Mouse (Mus musculus) monocyte, adult 2 months (primary cell): ENCODE results near the gene Slc4a10.

Experiments
- DNase-seq, 2 experiments: peaks; one replicate each; pipeline ENCODE4 v3.0.0; 2022; ENCODE audit warnings: low spot score in 2 of 2, low read depth in 1 of 2

The Slc4a10 gene

DNA sequence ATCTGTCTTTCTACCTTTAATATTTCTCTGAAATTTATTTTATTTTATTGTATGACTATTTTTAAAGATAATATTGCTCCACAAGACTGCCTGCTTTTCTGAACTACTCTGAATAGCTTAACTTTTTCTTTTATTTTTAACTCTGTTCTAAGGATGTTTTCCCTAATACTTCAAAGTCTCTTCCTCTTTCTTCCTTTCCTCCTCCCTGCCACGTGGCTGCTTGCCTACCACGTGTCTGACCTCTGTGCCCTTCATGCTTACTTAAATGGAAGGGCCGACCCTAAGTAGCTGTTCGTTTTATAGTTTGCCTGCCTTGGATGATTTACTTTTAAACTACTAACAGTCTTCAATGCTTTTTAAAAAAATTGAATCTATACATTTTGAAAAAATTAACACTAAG, 225.6 kb downstream of the Slc4a10 start:
- no peak for DNase-seq

DNA sequence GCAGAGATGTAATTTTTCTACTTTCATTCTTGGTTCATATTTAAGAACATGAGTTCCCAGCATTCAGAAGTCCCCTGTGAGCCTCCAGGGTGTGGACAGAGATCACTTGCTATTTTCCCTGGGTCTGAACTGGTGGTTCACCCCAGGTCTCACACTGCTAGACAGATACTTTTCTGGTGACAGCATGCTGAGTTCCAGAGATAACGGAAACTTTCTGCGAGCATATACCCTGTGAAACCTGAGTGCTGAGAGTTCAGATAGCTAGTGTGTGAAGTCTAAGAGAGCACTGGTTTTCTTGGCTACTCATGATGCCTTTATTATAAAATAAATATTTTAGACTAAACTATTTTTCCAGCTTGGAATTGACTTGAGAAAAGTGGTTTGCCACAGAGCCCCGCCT, 232.5 kb downstream of the Slc4a10 start:
- no peak for DNase-seq

DNA sequence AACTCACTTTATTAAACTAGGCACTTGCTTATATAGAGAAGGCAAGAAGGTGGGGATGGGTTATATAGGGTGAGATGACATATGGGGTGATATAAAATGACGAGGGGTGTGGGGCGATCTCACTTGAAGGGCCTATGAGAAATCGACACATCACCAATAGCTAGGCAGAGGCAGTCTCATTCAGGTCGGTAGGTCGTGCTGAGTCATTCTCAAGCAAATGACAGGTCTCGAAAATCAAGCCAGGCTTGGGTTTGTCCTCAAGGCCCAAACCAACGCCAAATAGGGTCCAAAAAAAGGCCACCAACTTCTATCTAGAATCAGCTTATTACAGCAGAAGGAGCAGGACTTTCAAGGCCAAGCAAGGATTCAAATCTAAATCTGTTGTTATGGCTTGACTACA, 233.5 kb downstream of the Slc4a10 start:
- DNase-seq = no peak

DNA sequence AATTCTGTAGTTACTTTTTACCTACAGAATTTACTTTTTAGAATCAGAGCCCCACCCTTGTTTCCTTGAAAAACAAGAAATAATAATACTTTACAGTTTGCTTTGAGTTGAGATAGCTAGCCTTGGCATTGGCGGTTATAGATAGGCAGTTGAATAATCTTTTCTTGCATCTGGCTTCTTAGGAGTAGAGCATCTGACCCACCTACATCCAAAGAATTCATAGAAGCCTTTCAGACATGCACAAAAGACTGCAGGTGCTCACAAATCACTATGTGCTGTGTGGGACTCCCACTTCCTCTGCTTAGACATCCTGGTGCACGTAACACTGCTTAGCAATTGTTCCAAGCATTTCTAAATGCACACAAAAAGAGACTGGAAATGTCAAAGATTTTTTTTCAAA, 238.8 kb downstream of the Slc4a10 start:
- no peak for DNase-seq

DNA sequence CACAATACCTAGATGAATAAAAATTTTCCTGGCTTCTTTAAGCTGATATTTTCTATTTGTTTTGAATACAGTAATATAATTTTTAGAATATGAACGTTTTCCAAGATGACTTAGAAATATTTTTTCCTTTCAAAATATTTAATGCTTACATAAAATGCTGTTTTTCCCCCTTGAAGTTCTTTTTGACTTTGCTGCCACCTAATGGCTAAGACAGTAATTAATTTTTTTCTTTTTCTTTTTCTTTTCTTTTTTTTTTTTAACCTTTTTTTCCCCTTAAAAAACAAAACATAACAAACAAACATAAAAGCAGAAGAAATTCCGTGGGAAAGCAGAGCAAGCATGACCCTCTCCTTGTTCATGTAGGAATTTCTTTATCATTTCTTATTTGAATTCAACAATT, 239.6 kb downstream of the Slc4a10 start:
- no peak for DNase-seq

DNA sequence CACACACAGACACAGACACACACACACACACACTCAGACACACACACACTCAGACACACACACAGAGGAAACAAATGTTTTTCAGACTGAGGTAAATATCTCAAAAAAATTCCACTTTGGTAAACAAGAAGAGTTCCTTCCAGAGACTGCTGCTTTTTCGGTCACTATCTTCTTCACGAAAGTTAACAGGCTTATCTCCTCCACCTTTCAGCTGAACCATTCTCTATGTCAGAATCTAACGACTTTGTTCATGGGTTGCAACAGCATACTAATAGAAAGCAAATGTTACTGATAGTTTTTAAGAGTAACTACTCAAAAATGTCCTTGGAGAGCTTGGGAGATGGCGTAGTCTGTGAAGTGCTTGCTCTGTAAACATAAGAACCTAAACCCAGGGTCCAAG, 241.3 kb downstream of the Slc4a10 start:
- DNase-seq = no peak

DNA sequence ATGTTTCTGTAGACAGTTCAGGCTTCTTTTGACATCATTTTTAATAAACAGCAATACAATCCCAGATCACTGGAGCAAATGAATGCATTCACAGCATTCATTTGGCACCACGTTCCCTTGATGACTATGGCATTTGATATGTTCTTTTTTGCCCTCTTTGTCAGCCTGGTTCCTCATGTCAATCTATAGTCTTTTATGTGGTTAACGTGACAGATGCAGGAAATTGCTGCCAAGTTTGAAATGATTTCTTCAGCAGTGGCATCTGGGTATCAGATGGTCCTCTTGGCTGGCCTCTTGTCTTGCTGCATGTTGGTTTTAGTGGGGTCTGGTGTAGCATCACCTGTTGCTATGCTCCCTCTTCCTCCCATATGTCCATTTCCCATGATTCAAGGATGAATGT, 247.6 kb downstream of the Slc4a10 start:
- DNase-seq = no peak

DNA sequence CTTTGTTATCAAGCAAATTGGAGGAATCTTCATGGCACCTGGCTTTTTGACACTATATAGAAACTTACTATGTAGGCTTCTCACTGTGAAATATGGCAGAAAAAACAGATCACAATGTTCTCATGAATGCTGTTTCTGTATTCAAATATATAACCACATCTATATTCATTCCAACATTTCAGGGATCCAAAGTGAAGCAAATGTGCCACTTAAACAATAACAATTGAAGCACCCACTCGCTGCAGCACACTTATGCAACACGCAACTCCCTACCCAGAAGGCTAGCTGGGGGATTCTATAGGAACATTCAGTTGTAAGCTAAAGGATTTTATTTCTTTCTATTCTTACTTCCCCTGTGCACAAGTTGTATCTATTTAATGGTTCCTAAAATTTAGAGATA, 255.5 kb downstream of the Slc4a10 start:
- no peak for DNase-seq

DNA sequence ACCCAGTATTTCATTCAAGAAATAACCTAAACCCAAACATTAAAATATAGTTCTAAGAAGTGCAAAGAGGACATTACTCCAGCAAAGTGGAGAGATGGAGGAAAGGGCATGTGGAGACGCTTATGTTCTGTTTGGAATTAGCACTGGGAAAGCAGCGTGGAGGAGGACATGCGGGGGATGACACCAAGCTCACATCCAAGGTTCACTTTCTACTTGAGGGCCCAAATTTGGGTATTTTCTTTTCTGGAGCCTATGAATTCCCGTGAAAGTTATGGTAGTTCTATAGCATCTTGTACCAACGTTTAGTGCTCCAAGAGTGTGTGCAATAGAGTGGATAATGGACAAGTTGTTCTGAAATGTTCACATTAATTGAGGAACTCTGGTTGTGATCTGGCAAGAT, 260.7 kb downstream of the Slc4a10 start:
- DNase-seq = no peak

DNA sequence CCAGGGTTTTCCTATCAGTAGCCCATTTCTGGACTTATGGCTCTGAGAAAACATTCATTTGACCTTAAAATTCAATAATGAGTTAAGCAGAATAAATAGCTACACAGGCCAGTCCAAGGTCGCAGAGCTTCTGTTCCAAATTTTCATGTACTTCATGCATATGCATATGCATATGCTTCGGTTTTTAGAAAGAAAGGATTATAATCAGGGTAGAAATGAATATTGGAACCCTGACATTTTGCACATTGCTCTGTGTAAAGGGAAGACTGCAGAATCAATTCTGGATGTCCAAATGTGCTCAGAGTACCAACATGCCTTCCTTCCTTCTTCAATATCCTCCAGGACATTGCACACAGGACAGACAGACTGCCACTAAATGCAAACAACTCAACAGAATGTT, 261.2 kb downstream of the Slc4a10 start:
- no peak for DNase-seq

DNA sequence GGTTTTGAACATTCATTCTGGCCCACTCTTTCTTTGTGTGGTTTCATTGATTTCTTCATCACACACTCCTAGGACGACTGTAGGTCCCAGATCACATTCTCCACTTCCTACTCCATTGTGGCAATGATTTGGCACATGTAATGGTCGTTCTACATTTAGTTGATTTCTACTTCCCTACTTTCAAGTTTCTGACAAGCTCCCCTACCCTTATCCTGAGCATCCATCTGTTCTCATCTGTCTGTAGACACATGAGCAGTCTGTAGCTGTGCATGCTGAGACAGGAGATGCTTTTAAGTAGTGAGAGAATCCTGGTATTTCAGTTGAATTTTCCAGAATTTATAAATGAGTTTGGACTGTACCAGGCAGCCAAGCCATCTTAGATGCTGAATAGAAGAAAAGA, 270.7 kb downstream of the Slc4a10 start:
- no peak for DNase-seq

DNA sequence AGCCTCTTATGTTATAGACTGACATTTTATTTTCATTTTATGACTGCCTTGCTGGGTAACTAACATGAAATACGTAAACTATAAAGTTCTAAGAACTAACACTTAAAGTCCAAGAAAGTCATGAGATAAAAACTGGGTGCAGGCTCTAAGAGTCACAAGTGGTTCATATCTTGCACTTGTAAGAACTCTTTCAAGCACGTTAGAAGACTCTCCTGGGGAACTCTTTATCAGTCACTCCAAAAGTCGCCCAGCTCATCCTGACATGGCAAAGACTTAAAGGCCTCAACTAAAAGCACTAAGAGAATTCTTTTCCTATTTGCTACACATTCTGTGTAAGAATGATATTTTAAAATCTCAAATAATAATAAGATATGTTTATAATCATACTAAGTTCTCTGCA, 273.2 kb downstream of the Slc4a10 start:
- no peak for DNase-seq

DNA sequence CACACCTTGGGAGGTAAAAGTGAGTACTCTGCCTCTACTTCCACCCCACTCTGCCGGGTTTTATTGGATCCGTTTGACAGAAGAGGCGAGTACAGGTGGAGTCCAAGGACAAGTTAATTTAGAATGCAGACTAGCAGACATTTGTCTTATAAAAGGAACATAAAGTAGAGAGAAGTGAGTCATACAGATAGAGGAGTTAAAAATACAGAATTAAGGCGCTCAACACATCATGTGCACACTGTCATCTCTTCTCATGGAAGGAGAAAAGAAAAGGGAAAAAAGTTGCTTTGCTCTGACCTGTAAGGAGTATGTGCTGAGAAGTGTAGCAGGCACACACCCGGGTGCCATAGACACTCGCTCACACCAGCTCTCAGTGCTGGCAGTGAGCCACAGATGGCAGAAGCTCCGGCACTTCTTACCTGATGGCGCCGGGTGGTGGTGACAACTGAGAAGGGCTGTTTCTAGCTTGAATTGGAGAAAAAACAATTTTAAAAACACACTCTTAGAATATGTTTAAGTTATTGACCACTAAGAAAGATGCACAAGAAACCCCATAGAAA, 276.9 kb downstream of the Slc4a10 start:
- no peak for DNase-seq

DNA sequence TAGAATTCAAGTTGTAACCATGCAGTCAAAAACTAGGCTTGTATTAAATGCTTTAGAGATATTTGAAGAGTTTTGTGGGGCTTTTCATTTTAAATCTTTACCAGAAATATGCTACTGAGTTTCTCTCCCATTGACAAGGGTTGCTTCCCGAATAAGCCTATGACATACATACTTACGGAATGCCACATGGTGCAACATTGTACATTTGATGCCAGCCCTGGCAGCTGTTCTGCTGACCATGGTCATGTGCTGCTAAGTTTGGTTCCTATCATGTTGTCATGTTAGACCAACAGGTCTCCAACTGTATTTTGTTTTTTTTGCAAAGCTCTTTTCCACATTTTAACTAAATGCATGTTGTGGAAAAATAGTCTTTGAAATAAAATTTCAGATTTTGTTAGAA, 279.1 kb downstream of the Slc4a10 start:
- DNase-seq = no peak

DNA sequence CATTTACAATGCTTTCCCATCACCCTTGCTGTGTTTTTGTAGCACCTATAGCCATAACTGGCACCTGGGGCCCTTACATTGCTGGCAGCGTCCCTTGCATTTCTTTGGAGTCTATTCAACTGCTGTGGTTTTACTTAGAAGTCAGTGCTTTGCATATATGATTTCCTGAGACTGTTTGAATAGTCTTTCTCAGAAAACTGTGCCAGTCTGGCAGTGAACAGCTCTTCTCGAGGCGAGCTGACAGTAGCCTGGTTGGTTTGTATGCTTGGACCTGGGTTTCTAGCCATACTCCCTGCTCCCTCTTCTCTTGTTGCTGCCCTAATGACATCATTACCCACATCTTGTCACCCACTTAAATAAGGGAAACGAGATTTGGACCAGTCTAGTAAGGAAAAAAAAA, 285.7 kb downstream of the Slc4a10 start:
- DNase-seq = no peak

DNA sequence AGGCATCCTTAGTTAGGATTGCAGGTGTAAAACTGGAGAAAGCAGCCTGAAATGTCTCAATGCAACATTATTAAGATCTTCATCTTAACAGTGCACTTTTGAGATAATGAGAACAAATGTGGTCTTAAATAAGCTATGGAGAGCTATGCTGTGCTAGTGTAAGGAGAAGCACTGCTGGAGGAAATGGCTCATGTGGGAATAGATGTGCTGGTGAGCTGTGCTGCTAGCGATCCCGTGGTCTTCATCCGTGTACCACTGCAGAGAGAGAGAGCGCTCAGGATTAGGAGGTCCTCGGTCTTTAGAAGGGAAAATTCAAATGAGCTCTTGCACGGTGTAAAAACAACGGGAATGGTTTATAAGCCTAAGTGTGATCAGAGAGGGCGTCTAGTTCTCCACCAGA, 286.2 kb downstream of the Slc4a10 start:
- DNase-seq = no peak

DNA sequence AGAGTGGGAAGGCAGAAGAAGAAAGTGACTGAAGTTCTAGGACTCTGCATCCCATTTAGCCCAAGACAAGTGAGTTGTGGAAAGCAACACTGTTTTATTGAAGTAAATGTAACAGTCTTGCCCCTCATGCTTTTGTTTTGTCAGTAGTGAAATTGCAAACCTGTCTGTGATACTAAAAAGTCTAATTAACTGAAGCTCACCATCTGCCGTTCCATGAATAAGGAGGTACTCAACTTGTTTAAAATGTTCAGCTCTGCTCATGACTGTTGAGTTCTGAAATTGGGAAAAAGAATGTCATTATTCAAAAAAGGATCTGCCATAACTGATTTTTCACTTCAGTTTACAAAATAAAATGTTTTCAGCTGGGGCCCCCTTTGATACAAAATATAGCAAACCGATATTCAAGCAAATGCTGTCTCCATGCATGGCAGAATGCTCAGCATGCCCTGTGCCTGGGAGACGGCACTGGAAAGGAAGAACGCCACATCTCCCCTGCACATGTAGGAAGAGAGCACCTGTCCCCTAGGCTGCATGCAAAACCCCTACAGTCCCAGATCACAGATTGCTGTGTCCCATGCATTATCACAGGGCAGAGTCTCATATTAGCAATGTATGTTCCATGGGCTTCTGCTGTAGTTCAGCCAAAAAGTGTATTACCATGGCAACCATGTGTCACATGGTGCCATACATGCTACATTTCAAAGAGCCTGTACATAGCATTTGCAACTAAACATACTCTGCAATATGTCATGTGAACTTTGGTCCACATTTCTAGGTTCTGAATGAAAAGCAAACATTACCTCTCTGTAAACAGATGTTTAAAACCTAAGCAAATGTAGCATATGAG, 288.4 kb downstream of the Slc4a10 start:
- DNase-seq = no peak

DNA sequence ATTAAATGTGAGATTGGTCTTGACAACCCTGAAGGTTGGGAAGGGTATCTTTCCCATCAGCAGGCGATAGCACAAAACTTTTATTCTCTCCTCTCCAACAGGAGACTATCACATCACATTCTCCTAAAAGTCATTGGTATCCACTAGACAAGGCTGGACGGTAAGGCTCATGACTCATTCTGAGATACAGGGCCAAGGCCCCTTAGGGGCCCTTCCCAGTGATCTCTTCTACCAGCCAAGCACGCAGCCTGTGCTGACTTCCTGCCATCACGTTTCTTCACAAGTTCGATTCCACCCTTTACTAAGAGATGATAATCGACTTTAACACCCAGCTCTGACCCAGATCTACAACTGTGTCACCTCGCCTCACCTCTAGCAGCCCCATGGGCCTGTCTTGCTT, 290.8 kb downstream of the Slc4a10 start:
- no peak for DNase-seq

DNA sequence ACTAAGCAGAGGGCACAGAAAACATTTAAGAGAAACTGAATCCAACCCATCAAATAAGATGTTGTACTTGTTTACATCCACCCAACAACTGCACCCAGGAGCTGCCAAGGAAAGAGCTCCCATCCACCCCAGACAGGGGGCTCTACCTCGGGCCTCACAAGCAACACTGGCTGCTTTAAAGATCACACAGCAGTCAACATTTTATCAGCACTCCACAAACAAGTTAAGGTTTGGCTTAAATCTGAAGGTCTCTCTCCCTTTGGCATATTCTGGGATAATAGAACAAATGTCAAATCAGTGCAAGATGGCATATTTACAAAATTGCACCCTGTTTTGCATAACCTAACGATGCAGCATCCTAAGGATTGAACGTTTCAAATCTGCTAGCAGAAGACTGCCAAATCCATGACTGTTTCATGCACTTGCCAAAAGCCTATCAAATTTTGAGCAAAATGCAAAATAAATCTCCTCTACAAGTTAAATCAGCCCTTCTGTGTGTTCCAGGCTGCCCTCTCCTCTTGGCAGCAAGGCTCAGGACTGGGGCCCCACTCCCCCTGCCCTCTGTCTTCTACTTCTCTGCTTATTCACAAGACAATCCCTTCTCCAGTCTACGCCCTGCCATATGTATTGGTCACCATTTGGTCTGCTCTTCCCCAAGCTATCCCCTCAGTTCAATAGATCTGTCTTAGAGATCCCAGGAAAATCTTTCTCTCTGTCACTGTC, 293.1 kb downstream of the Slc4a10 start:
- DNase-seq = no peak

DNA sequence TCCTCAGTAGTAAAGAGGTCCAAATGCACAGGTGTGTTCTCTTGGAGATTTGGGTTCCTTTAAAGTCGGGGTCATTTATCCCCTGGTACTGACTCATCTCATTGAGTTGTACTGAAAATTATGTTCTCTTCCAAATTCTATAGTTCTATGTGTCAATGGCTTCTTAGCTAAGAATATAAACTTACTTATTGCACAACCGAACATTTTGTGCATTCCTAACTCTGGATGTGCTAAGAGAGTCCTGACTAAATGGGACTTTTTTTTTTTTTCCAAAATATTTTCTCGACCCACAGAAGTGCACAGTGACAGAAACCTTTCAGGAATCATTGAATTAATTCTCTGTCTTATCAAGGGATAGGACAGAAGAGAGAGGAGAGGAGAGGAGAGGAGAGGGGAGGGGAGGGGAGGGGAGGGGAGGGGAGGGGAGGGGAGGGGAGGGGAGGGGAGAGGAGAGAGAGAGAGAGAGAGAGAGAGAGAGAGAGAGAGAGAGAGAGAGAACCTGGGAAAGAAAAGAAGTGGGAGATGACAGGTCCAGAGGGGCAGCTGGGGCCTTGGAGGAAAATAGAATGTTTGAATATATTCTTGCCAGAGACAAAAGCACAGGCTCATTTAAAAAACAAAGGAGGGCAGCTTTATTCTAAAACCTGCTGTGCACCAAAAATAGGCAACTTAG, 294.9 kb downstream of the Slc4a10 start:
- no peak for DNase-seq

DNA sequence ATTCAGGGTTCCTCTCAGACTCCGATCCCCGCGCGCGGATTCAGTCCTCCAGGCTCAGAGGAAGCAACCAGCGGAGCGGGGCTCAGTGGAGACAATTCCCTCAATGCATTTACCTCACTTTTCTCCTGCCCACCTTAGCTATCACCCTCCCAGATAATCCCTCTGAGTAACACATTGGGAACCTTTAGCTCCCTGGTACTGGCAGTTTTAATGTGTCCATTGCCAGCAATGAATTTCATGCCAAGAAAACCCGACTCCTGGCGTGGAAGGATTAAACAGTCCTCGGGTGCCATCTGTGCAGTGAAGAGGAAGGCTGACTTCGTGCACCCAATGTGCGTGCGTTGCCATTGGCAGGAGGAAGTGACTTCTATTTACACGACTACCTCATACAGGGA, 295.5 kb downstream of the Slc4a10 start:
- no peak for DNase-seq

DNA sequence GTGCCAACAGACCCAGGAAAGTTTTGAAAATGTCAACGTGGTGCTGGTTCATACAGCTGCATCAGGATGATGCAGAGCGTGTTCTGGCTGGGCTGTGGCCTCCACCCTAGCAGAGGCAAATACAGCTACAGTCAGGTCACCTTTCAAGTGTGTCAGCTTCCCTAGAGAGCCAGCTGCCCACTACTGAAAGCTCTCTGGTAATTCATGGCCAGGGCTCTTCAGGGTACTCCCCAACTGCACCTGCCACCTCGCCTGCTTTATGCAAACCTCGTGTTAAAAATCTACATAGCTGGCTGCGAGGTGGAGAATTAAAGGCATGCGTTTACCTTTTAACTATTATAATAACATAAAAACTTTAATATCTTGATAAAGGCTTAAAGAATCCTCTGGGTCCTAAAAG, 298.1 kb downstream of the Slc4a10 start:
- DNase-seq = no peak
